Mouse (Mus musculus) stomach, postnatal 0 days (tissue): ENCODE measurements around the gene Cd81.

Experiments
- CTCF ChIP-seq: IDR thresholded peaks from 2 replicates; pipeline ENCODE4 v1.5.1; 2016; ENCODE audit warnings: antibody characterized with exemption, low read depth, mild to moderate bottlenecking, moderate library complexity
- EP300 ChIP-seq: optimal IDR thresholded peaks from 2 replicates; pipeline ENCODE3; 2016; ENCODE audit warnings: antibody characterized with exemption

DNA sequence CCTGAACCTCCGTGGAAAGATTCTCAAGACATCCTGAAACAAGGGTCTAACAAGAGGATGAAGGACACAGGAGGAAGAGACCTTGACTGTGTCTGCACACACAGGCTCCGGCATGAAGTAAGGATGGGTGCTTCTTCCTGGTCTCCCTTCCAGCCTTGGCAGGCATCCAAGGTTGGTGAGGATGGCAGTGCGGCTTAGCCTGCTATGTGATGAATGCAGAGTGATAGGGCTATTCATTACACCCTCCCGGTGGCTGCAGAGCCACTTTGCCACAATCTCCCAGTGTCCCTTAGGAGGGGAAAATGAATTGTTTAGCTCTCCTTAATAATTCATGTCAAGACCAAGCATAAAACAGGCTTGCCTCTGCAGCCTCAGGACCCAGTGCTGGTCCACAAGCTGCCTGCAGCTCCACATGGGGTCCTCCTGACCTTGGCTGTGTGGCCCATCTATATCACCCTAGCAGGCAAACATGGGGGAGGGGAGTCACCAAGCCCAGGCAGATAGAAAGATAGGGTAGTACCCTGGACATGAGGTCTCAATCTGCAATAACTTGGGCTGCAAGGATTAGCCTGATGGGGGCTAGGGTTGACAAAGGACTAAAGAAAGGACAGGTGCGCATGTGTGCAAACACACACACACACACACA, 40.2 kb upstream of the Cd81 start:
- TF ChIP-seq CTCF, result no peak
- no peak for TF ChIP-seq EP300
